Mouse (Mus musculus): Measurements from ENCODE around the gene Fam214b. TPM values are rescaled to one million over a fixed set of nuclear protein-coding genes. Genes with fewer than 3 reads are reported as not detected.
A peak's percentile ranks its signal among the peaks of the same experiment; 100 is the strongest.

Gene Fam214b
- polyA plus RNA-seq, 1 experiment: 77.6 TPM

- Histone ChIP-seq H3K27ac (ENCODE audit: control insufficient read depth, insufficient read depth, low read depth, low read length, poor library complexity) (no peak overlapping the region), H3K4me3 (replicated peaks; ENCODE audit: control insufficient read depth, low read depth, low read length) (no peak overlapping the region), H3K4me1 (ENCODE audit: control insufficient read depth, insufficient read depth, low read length) (peaks cover 2% of the 10 kb centered on the region; the same call in 1 of the 2 replicates)
- TF ChIP-seq POLR2A (IDR thresholded peaks at IDR 0.05; ENCODE audit: borderline replicate concordance, control insufficient read depth, low read depth, low read length): no peak
- no peak for TF ChIP-seq CTCF (IDR thresholded peaks at IDR 0.05; ENCODE audit: control insufficient read depth, insufficient read depth, low read length)
- WGBS: 90% methylated on average over 7 of the region's 7 CpGs
These were observed 16.9 kb downstream of the Fam214b start for GRCm38 (mm10) chr4:43029121-43029520.

GRCm38 (mm10) chr4:43025084-43025960, 20.7 kb downstream of the Fam214b start, which contains the start of gene Pigo:
Gene Pigo, minus strand, starts transcription at chr4:43025819.
- Histone ChIP-seq H3K27ac (ENCODE audit: control insufficient read depth, insufficient read depth, low read depth, low read length, poor library complexity) (peak within 1 kb of the TSS; percentile 87), H3K4me1 (ENCODE audit: control insufficient read depth, insufficient read depth, low read length) (no peaks in the 10 kb centered on the region; the same call in 1 of the 2 replicates), H3K4me3 (replicated peaks; ENCODE audit: control insufficient read depth, low read depth, low read length) (peak within 1 kb of the TSS; percentile 80)
- TF ChIP-seq CTCF (IDR thresholded peaks at IDR 0.05; ENCODE audit: control insufficient read depth, insufficient read depth, low read length) (peak; percentile 90), POLR2A (IDR thresholded peaks at IDR 0.05; ENCODE audit: borderline replicate concordance, control insufficient read depth, low read depth, low read length) (peak; percentile 71; the same call in 1 of the 2 replicates)
- 6% methylated on average over 42 of the region's 42 CpGs for WGBS

- Histone ChIP-seq H3K27ac (ENCODE audit: control insufficient read depth, insufficient read depth, low read depth, low read length, poor library complexity) (no peak overlapping the region), H3K4me1 (ENCODE audit: control insufficient read depth, insufficient read depth, low read length) (no peaks in the 10 kb centered on the region; the same call in 1 of the 2 replicates), H3K4me3 (replicated peaks; ENCODE audit: control insufficient read depth, low read depth, low read length) (peak overlapping the region; percentile 80)
- 79% methylated on average over 14 of the region's 14 CpGs for WGBS
- TF ChIP-seq CTCF (IDR thresholded peaks at IDR 0.05; ENCODE audit: control insufficient read depth, insufficient read depth, low read length) (no peak), POLR2A (IDR thresholded peaks at IDR 0.05; ENCODE audit: borderline replicate concordance, control insufficient read depth, low read depth, low read length) (no peak)
These were observed 21.3 kb downstream of the Fam214b start for GRCm38 (mm10) chr4:43024673-43025072.

- no peak overlapping the region for H3K27ac ChIP-seq (ENCODE audit: control insufficient read depth, insufficient read depth, low read depth, low read length, poor library complexity)
- H3K4me3 ChIP-seq (replicated peaks; ENCODE audit: control insufficient read depth, low read depth, low read length): no peak overlapping the region
- H3K4me1 ChIP-seq (ENCODE audit: control insufficient read depth, insufficient read depth, low read length): no peaks in the 10 kb centered on the region; the same call in 1 of the 2 replicates
- no peak for TF ChIP-seq POLR2A (IDR thresholded peaks at IDR 0.05; ENCODE audit: borderline replicate concordance, control insufficient read depth, low read depth, low read length)
- TF ChIP-seq CTCF (IDR thresholded peaks at IDR 0.05; ENCODE audit: control insufficient read depth, insufficient read depth, low read length): no peak
- WGBS: 89% methylated on average over 17 of the region's 17 CpGs
These were observed 24.7 kb downstream of the Fam214b start for GRCm38 (mm10) chr4:43021341-43021740.

GRCm38 (mm10) chr4:43020876-43021275, 25.1 kb downstream of the Fam214b start:
- Histone ChIP-seq H3K4me1 (ENCODE audit: control insufficient read depth, insufficient read depth, low read length) (no peaks in the 10 kb centered on the region; the same call in 1 of the 2 replicates), H3K27ac (ENCODE audit: control insufficient read depth, insufficient read depth, low read depth, low read length, poor library complexity) (no peak overlapping the region), H3K4me3 (replicated peaks; ENCODE audit: control insufficient read depth, low read depth, low read length) (no peak overlapping the region)
- 94% methylated on average over 16 of the region's 16 CpGs for WGBS
- TF ChIP-seq CTCF (IDR thresholded peaks at IDR 0.05; ENCODE audit: control insufficient read depth, insufficient read depth, low read length) (no peak), POLR2A (IDR thresholded peaks at IDR 0.05; ENCODE audit: borderline replicate concordance, control insufficient read depth, low read depth, low read length) (no peak)

- Histone ChIP-seq H3K27ac (ENCODE audit: control insufficient read depth, insufficient read depth, low read depth, low read length, poor library complexity) (no peak overlapping the region), H3K4me1 (ENCODE audit: control insufficient read depth, insufficient read depth, low read length) (no peaks in the 10 kb centered on the region; the same call in 1 of the 2 replicates), H3K4me3 (replicated peaks; ENCODE audit: control insufficient read depth, low read depth, low read length) (no peak overlapping the region)
- TF ChIP-seq CTCF (IDR thresholded peaks at IDR 0.05; ENCODE audit: control insufficient read depth, insufficient read depth, low read length) (no peak), POLR2A (IDR thresholded peaks at IDR 0.05; ENCODE audit: borderline replicate concordance, control insufficient read depth, low read depth, low read length) (no peak)
- WGBS: 67% methylated on average over 23 of the region's 23 CpGs
These were observed 26.2 kb downstream of the Fam214b start for GRCm38 (mm10) chr4:43019641-43020465.

- WGBS: 88% methylated on average over 10 of the region's 10 CpGs
- Histone ChIP-seq H3K4me3 (replicated peaks; ENCODE audit: control insufficient read depth, low read depth, low read length) (no peak overlapping the region), H3K27ac (ENCODE audit: control insufficient read depth, insufficient read depth, low read depth, low read length, poor library complexity) (no peak overlapping the region), H3K4me1 (ENCODE audit: control insufficient read depth, insufficient read depth, low read length) (no peaks in the 10 kb centered on the region; the same call in 1 of the 2 replicates)
- TF ChIP-seq CTCF (IDR thresholded peaks at IDR 0.05; ENCODE audit: control insufficient read depth, insufficient read depth, low read length) (no peak), POLR2A (IDR thresholded peaks at IDR 0.05; ENCODE audit: borderline replicate concordance, control insufficient read depth, low read depth, low read length) (no peak)
These were observed 26.8 kb downstream of the Fam214b start for GRCm38 (mm10) chr4:43019176-43019575.

- Histone ChIP-seq H3K27ac (ENCODE audit: control insufficient read depth, insufficient read depth, low read depth, low read length, poor library complexity) (no peak overlapping the region), H3K4me1 (ENCODE audit: control insufficient read depth, insufficient read depth, low read length) (no peaks in the 10 kb centered on the region; the same call in 1 of the 2 replicates), H3K4me3 (replicated peaks; ENCODE audit: control insufficient read depth, low read depth, low read length) (no peak overlapping the region)
- no peak for TF ChIP-seq CTCF (IDR thresholded peaks at IDR 0.05; ENCODE audit: control insufficient read depth, insufficient read depth, low read length)
- no peak for TF ChIP-seq POLR2A (IDR thresholded peaks at IDR 0.05; ENCODE audit: borderline replicate concordance, control insufficient read depth, low read depth, low read length)
- WGBS: 86% methylated on average over 4 of the region's 4 CpGs
These were observed 27.9 kb downstream of the Fam214b start for GRCm38 (mm10) chr4:43018156-43018555.
